Mouse (Mus musculus) forebrain, embryonic 15.5 days (tissue): ENCODE results near the gene Prickle1. TPM values are rescaled to one million over a fixed set of nuclear protein-coding genes. Genes with fewer than 3 reads are reported as not detected.
A peak's percentile ranks its signal among the peaks of the same experiment; 100 is the strongest.

ENCODE experiments used
- ATAC-seq: fragments of 200-750 bp; cut with Nextera tagmentation; replicated peaks from 2 replicates; pipeline ENCODE4 v1.8.0; 2017; ENCODE audit warnings: mild to moderate bottlenecking, moderate TSS enrichment, moderate library complexity
- H3K27ac ChIP-seq: fragments of 300-500 bp; sonication (generic); replicated peaks from 2 replicates; pipeline ENCODE4 v1.5.1; 2015; ENCODE audit warnings: mild to moderate bottlenecking, inconsistent platforms
- H3K27me3 ChIP-seq: fragments of 300-500 bp; sonication (generic); 2 replicates; pipeline ENCODE4 v1.6.1; 2015; ENCODE audit warnings: inconsistent platforms
- H3K36me3 ChIP-seq: fragments of 300-500 bp; sonication (generic); 2 replicates; pipeline ENCODE4 v1.6.1; 2015; ENCODE audit warnings: mild to moderate bottlenecking, inconsistent platforms
- H3K4me1 ChIP-seq: fragments of 300-500 bp; sonication (generic); 2 replicates; pipeline ENCODE4 v1.6.1; 2015; ENCODE audit warnings: inconsistent platforms
- H3K4me2 ChIP-seq: fragments of 300-500 bp; sonication (generic); replicated peaks from 2 replicates; pipeline ENCODE4 v1.6.1; 2015; ENCODE audit warnings: mild to moderate bottlenecking, inconsistent platforms
- H3K4me3 ChIP-seq: fragments of 300-500 bp; sonication (generic); 2 replicates; pipeline ENCODE4 v1.5.1; 2015; ENCODE audit warnings: mild to moderate bottlenecking, inconsistent platforms
- H3K9ac ChIP-seq: fragments of 300-500 bp; sonication (generic); replicated peaks from 2 replicates; pipeline ENCODE4 v1.6.1; 2015; ENCODE audit warnings: mild to moderate bottlenecking, inconsistent platforms
- H3K9me3 ChIP-seq: fragments of 300-500 bp; sonication (generic); 2 replicates; pipeline ENCODE4 v1.6.1; 2016; ENCODE audit warnings: inconsistent platforms
- WGBS: fragments of 180-500 bp; shearing (Covaris S2); methylation state at CpG from one replicate; pipeline ENCODE4 v1.1.7; 2015; ENCODE audit warnings: mixed read lengths; 5-methylcytosine and 5-hydroxymethylcytosine counted together
- polyA plus RNA-seq: library from polyadenylated mRNA; unstranded; fragments of >200 nt; fragmentation: Nextera tagmentation; extraction: Ambion mirVana; gene quantifications from 2 replicates; pipeline ENCODE4 v1.2.1, GENCODE M21; 2015

Prickle1 gene
- 13.9 and 18.0 TPM in 2 replicates for polyA plus RNA-seq

DNA sequence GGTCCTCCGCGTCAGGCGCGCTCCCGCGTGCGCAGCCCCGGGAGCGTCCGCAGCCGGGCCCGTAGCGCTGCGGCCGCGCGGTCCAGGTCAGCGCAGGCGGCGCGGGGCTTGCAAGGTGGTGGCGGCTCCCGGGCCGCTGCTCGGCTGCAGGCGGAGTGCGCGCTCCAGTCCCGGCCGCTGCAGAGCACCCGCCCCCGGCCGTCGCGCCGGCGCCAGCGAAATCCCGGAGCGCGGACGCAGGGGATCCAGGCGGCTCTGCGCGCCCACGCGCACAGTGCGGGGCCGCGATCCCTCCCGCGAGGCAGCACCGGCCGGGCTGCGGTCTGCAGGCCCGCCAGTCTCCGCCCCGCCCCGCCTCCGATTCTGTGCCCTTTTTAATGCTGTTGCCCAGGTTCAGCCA lies at the start of gene Prickle1:
Gene Prickle1, minus strand, starts transcription at position 146 of the 400 bp plus-strand sequence.
- Histone ChIP-seq H3K4me1 (peaks cover 27% of the 10 kb centered on the region), H3K4me2 (peak within 1 kb of the TSS; percentile 95), H3K36me3 (no peaks in the 10 kb centered on the region), H3K27me3 (no peaks in the 10 kb centered on the region), H3K9ac (peak within 1 kb of the TSS; percentile 72), H3K4me3 (peak within 1 kb of the TSS; percentile 84), H3K27ac (peak within 1 kb of the TSS; percentile 67), H3K9me3 (no peaks in the 10 kb centered on the region)
- WGBS: under 1% methylated on average over 47 of the region's 60 CpGs
- ATAC-seq: peak; percentile 96

DNA sequence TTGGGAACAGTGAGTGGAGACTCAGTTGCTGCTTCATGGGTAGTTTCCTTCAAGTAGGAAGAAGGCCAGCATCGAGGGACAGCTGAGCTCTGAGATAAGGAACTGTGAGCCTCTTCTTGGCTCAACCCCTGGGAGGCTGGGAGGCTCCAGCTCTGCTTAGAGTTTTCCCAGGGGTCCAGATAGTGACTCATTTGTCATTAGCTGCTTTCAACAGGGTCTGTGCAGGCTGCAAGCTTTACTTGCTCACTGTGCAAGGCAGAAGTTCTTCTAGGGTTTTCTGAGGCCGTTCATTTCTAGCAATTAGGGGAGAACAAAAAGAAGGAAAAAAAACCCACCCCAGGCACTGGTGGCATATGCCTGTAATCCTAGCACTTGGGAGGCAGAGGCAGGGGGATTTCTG lies 44.5 kb upstream of the Prickle1 start:
- WGBS: 92% methylated on average over 2 of the region's 2 CpGs
- no peaks in the 10 kb centered on the region for H3K27me3 ChIP-seq
- ATAC-seq: no peak
- H3K9ac ChIP-seq: no peak overlapping the region
- peaks cover 4% of the 10 kb centered on the region; the same call in 1 of the 2 replicates for H3K4me1 ChIP-seq
- H3K9me3 ChIP-seq: no peaks in the 10 kb centered on the region
- H3K36me3 ChIP-seq: no peaks in the 10 kb centered on the region
- H3K27ac ChIP-seq: no peak overlapping the region
- H3K4me3 ChIP-seq: no peak overlapping the region
- H3K4me2 ChIP-seq: no peak overlapping the region

DNA sequence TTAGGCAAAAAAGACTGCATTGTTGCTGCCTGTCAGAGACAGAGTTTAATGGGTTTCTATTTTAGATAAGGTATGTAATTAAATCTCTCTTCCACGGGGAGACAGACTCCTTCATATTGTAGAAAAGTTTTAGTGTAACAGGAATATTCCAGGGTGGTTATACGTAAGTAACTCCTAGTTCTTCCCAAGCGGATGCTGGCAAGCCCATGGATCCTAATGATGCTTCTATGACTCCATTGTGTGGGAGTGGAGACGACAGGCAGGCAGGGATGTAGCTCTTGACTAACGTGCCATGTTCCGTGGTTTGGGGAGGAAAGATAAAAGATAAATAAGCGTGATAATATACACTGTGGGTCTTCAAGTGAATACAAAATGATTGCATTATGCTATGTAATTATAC lies 41.3 kb upstream of the Prickle1 start:
- WGBS: 72% methylated on average over 7 of the region's 7 CpGs
- H3K4me1 ChIP-seq: no peaks in the 10 kb centered on the region

DNA sequence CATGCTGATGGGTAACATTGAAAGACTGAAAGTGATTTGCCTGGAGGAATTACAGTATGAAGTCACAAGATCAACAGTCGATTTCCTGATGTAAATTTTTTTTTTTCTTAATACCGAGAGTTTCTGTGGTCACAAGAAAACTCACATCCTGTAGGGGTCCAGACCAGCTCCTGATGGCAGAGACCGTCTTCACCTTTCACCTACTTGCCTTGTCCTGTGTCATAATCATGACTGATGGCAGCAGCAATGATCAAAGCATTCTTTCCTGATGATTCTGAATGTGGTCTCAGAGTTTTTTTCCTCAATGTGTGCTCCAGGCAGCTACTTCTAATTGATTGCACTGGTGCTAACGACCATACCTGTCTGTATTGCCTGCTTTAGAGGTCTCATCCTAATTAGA lies 39.9 kb upstream of the Prickle1 start:
- H3K36me3 ChIP-seq: no peaks in the 10 kb centered on the region
- H3K4me3 ChIP-seq: no peak overlapping the region
- no peak for ATAC-seq
- 52% methylated on average over 4 of the region's 4 CpGs for WGBS
- no peaks in the 10 kb centered on the region for H3K9me3 ChIP-seq
- no peak overlapping the region for H3K4me2 ChIP-seq
- H3K4me1 ChIP-seq: no peaks in the 10 kb centered on the region
- H3K9ac ChIP-seq: no peak overlapping the region
- H3K27me3 ChIP-seq: no peaks in the 10 kb centered on the region
- H3K27ac ChIP-seq: no peak overlapping the region

More for the DNA sequence above, 41.3 kb upstream of the Prickle1 start:
- Histone ChIP-seq H3K27ac (no peak overlapping the region), H3K9me3 (no peaks in the 10 kb centered on the region), H3K27me3 (no peaks in the 10 kb centered on the region), H3K4me2 (no peak overlapping the region), H3K36me3 (no peaks in the 10 kb centered on the region), H3K4me3 (no peak overlapping the region), H3K9ac (no peak overlapping the region)
- ATAC-seq: no peak

DNA sequence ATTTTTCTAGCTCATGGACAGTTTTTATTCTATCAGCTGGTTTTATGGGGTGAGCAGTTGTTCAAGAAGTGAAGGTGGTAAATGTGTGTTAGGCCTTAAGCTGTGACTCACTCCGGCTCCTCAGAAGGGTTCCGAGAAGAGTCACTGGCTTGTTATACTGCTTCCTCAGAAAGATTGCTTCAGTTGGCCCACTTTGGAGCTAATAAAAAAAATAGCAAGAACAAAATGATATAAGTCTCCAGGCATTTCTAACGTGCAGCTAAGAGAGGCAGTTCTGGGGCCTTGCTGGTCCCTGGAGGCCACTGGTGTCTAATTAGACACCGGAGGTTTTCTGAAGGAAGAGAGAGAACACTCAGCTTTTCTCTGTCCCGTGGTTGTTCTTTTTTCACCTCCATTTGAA lies 38.8 kb upstream of the Prickle1 start:
- H3K9ac ChIP-seq: no peak overlapping the region
- no peaks in the 10 kb centered on the region for H3K9me3 ChIP-seq
- ATAC-seq: no peak
- H3K4me2 ChIP-seq: no peak overlapping the region
- no peaks in the 10 kb centered on the region for H3K36me3 ChIP-seq
- H3K27me3 ChIP-seq: no peaks in the 10 kb centered on the region
- H3K4me1 ChIP-seq: no peaks in the 10 kb centered on the region
- WGBS: 83% methylated on average over 5 of the region's 5 CpGs
- H3K4me3 ChIP-seq: no peak overlapping the region
- H3K27ac ChIP-seq: no peak overlapping the region

DNA sequence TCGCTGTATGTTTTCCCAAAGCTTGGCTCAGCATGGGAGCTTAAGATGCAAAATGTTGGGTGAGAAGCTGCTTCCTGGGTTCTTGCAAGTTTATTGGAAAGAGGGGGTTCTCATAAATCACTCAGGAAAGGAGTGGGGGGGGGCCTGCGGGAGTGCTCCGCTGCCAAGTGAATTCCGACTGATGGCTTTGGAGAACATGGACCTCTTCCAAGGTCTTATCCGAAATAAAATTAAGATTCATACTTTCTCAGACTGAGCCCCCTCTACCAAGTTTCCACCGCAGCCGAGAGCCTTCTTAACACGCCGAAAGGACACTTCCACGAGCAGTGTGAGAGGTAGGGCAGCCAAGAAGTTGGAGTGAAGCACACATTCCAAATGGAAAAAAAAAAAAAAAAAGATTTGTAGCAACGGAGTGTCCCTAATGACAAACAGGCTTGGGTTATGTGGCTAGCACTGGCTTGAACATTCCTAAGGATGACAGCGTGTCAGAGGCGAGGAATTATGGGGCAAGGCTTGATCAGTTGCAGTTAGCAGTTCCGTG lies 34.4 kb upstream of the Prickle1 start:
- no peaks in the 10 kb centered on the region for H3K27me3 ChIP-seq
- ATAC-seq: no peak
- H3K36me3 ChIP-seq: no peaks in the 10 kb centered on the region
- no peak overlapping the region for H3K9ac ChIP-seq
- 85% methylated on average over 14 of the region's 14 CpGs for WGBS
- H3K4me3 ChIP-seq: no peak overlapping the region
- no peak overlapping the region for H3K4me2 ChIP-seq
- no peaks in the 10 kb centered on the region for H3K4me1 ChIP-seq
- H3K9me3 ChIP-seq: no peaks in the 10 kb centered on the region
- H3K27ac ChIP-seq: no peak overlapping the region

DNA sequence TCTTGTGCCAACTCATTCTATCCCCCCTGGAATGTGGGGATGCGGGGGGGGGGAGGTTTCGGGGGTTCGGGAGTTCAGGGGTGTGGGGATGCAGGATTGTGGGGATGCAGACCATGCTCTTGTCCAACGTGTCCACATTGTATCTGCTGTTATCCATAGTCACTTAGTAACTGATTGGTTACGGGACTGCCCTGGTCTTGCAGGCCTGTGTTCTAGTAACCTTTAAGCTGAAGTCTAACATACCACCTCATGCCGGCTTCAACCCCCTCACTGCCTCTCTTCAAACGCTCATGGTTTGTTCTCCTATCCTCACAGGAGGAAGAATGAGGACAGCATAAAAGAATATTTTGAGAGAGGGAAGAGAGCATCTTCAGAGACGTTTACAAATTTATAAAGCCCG lies 33.5 kb upstream of the Prickle1 start:
- Histone ChIP-seq H3K4me3 (no peak overlapping the region), H3K36me3 (no peaks in the 10 kb centered on the region), H3K27me3 (no peaks in the 10 kb centered on the region), H3K9me3 (no peaks in the 10 kb centered on the region), H3K9ac (no peak overlapping the region), H3K4me2 (no peak overlapping the region), H3K4me1 (no peaks in the 10 kb centered on the region), H3K27ac (no peak overlapping the region)
- ATAC-seq: no peak
- 92% methylated on average over 9 of the region's 9 CpGs for WGBS

DNA sequence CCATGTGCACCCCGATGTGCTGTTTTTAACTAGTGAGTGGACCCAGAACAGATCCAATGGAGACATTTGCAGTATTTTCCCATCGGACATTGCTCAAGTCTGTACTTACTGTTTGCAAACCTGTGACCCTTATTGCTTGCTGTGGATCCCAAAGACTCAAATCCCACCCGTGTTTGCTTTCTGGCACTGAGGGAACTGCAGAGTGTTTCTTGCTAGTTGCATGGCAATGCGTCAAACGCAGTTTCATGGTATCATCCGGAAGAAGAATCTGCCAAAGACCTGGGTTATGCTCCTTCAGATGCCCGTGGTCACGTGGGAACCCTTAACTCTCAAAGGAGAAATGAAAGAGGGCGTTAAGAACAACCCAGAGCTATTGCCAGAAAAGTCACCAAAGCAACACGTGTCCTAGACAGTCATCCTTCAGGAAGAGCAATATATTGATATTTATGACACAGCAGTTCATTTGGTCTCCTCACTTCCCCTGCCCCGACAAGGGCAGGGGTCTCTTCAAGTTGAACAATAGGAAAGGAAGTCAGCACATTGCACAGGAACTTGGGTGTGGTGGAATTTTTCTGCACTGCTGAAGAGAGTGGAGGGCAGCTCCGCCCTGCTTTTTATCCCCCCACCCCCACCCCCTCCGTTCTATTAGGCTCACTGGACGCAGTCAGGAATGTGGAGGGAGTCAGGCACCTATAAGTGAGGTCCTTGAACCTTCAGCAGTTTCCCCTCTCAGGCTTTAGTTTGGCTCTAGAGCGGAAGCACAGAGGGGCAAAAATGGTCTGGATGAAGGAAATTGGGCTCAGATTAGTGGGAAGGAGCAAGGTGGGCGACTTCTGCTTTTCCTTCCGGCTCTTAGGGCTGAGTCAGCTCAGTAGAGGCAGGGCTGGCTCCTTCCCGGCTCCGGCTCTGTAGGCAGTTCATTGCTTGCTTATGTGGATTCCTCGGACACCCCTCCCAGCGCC lies 32.4 kb upstream of the Prickle1 start:
- Histone ChIP-seq H3K4me1 (no peaks in the 10 kb centered on the region), H3K9ac (no peak overlapping the region), H3K9me3 (no peaks in the 10 kb centered on the region), H3K27ac (no peak overlapping the region), H3K36me3 (no peaks in the 10 kb centered on the region), H3K4me2 (no peak overlapping the region), H3K27me3 (no peaks in the 10 kb centered on the region), H3K4me3 (no peak overlapping the region)
- 84% methylated on average over 21 of the region's 21 CpGs for WGBS
- ATAC-seq: no peak

DNA sequence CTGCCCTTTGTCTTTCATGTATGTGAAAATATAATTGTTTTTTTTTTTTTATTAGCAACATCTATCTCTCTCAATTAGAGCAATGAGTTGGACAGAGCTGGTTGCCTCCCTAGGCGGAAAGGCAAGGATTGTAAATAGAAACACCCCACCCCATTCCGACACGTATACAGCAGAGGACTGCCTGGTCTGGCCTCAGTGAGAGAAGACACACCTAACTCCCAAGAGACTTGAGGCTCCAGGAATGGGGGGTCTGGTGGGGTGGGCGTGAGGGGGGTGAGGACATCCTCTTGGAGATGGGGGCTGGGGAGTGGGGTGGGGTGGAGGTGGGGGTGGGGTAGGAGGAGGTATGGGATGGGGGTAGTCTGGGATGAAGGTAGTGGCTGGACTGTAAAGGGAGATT lies 23.9 kb upstream of the Prickle1 start:
- Histone ChIP-seq H3K27me3 (no peaks in the 10 kb centered on the region), H3K9me3 (no peaks in the 10 kb centered on the region), H3K4me2 (no peak overlapping the region), H3K27ac (no peak overlapping the region), H3K4me1 (no peaks in the 10 kb centered on the region), H3K9ac (no peak overlapping the region), H3K4me3 (no peak overlapping the region), H3K36me3 (no peaks in the 10 kb centered on the region)
- 77% methylated on average over 4 of the region's 4 CpGs for WGBS
- ATAC-seq: no peak

DNA sequence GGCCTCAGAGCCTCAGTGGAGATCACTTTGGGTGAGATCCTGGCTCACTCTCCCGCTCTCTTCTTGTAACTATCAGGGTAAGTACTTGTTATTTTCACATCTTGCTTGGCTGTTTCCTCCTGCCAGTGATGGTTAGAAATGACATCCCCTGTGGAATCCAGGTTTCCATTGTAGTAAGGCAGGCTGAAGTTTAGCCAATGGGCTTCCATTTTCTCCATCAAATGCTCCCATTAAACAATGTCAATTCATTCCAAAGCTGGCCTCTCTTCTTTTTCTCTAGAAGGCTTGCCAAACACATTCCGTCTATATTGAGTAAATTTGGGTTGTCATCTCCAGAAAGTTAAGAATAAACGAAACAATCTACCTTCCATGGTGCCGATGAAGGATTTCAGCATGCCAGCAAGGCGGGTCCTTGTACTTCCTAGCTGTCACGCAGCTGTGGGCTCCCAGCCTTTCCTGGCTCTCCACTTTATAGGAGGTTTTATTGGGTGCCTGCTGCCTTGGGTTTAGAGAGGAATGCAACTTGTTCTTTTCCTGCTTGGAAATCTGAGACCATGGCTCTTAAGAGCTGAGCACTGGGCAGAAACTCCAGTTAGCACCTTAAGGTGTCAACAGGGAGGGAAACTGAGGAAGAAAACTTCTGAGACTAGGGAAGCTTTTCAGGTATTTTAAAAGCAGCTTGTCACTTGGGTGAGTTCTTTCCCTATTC lies 22.9 kb upstream of the Prickle1 start:
- 88% methylated on average over 6 of the region's 6 CpGs for WGBS
- ATAC-seq: no peak
- no peak overlapping the region for H3K27ac ChIP-seq
- no peak overlapping the region for H3K4me3 ChIP-seq
- H3K36me3 ChIP-seq: no peaks in the 10 kb centered on the region
- H3K9ac ChIP-seq: no peak overlapping the region
- no peak overlapping the region for H3K4me2 ChIP-seq
- H3K27me3 ChIP-seq: no peaks in the 10 kb centered on the region
- H3K4me1 ChIP-seq: no peaks in the 10 kb centered on the region
- H3K9me3 ChIP-seq: no peaks in the 10 kb centered on the region

DNA sequence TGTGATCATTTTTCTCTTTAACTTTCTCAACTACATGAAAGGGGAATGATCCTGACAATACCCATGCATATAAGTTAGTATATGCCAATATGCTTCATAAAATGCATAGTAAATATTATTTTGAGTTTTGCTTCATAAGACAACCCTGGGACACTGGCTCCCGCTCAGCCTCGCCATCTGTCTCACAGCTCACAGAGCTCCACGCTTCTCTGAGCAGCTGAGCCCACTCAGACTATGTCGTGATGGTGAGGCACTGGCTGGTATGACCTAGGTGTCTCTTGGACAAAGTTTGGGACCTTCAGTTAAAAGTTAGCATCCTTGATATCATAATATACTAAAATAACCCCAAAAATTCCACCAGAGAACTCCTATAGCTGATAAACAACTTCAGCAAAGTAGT lies 20.6 kb upstream of the Prickle1 start:
- no peak for ATAC-seq
- WGBS: 87% methylated on average over 4 of the region's 4 CpGs
- Histone ChIP-seq H3K4me1 (no peaks in the 10 kb centered on the region), H3K4me2 (no peak overlapping the region), H3K9ac (no peak overlapping the region), H3K36me3 (no peaks in the 10 kb centered on the region), H3K9me3 (no peaks in the 10 kb centered on the region), H3K4me3 (no peak overlapping the region), H3K27ac (no peak overlapping the region), H3K27me3 (no peaks in the 10 kb centered on the region)

DNA sequence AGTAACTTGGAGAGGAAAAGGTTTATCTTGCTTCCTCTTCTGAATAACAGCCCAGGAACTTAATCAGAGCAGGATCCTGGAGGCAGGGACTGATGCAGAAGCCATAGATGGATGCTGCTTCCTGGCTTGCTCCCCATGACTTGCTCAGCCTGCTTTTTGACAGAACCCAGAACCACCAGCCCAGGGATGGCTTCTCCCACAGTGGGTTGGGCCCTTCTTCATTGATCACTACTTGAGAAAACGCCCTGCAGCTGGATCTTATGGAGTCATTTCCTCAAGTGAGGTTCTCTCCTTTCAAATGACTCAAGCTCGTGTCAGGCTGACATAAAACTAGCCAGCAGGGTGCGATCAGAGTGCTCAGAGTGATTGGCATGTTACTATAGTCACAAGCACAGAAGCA lies 19.3 kb upstream of the Prickle1 start:
- no peaks in the 10 kb centered on the region for H3K9me3 ChIP-seq
- no peaks in the 10 kb centered on the region for H3K36me3 ChIP-seq
- WGBS: 65% methylated on average over 3 of the region's 3 CpGs
- H3K4me1 ChIP-seq: no peaks in the 10 kb centered on the region
- no peak overlapping the region for H3K4me2 ChIP-seq
- H3K27ac ChIP-seq: no peak overlapping the region
- no peak overlapping the region for H3K9ac ChIP-seq
- ATAC-seq: no peak
- H3K27me3 ChIP-seq: no peaks in the 10 kb centered on the region
- no peak overlapping the region for H3K4me3 ChIP-seq
